Mouse (Mus musculus): ENCODE measurements around the gene Timp4. TPM values are rescaled to one million over a fixed set of nuclear protein-coding genes. Genes with fewer than 3 reads are reported as not detected.

Gene Timp4
- total and polyA plus RNA-seq, 3 experiments, result not detected

- Histone ChIP-seq H3K36me3 (ENCODE audit: control insufficient read depth in 1 of 2, insufficient read depth in 2 of 2, low read length in 2 of 2) (no peaks in the 10 kb centered on the region), H3K27me3 (ENCODE audit: control insufficient read depth in 1 of 2, insufficient read depth in 2 of 2, low read length in 2 of 2) (peaks cover 4% of the 10 kb centered on the region in 2 experiments; a peak in 3 of 4 replicates), H3K4me3 (ENCODE audit: control insufficient read depth in 1 of 2, insufficient read depth in 1 of 2, low read depth in 2 of 2, low read length in 2 of 2) (no peak overlapping the region), H3K27ac (ENCODE audit: control insufficient read depth, low read depth, low read length) (no peak overlapping the region), H3K79me2 (ENCODE audit: control insufficient read depth, insufficient read depth, low read length, poor library complexity) (no peaks in the 10 kb centered on the region), H3K9ac (ENCODE audit: control insufficient read depth, low read depth, low read length, poor library complexity, severe bottlenecking) (no peak overlapping the region), H3K4me1 (ENCODE audit: control insufficient read depth in 1 of 2, insufficient read depth in 2 of 2, low read length in 2 of 2) (no peaks in the 10 kb centered on the region), H3K9me3 (replicated peaks; ENCODE audit: insufficient read depth, low read length) (no peaks in the 10 kb centered on the region)
- TF ChIP-seq USF2 (IDR thresholded peaks at IDR 0.05; ENCODE audit: borderline replicate concordance in 1 of 2, insufficient read depth in 1 of 2, low read depth in 1 of 2, low read length in 2 of 2), result no peak
- TF ChIP-seq POLR2A (IDR thresholded peaks at IDR 0.05; ENCODE audit: control insufficient read depth in 1 of 2, insufficient read depth in 1 of 2, low read depth in 1 of 2, low read length in 2 of 2, poor library complexity in 1 of 2), result no peak
- TF ChIP-seq TAL1 (IDR thresholded peaks at IDR 0.05; ENCODE audit: low read length), result no peak
- TF ChIP-seq MAX (IDR thresholded peaks at IDR 0.05; ENCODE audit: low read length), result no peak
- no peak for TF ChIP-seq POLR2AphosphoS2 (IDR thresholded peaks at IDR 0.05; ENCODE audit: low read length)
- no peak for TF ChIP-seq CHD2 (IDR thresholded peaks at IDR 0.05; ENCODE audit: low read length)
- no peak for TF ChIP-seq SMC3 (IDR thresholded peaks at IDR 0.05; ENCODE audit: low read depth, low read length)
- no peak for TF ChIP-seq MYC (IDR thresholded peaks at IDR 0.05; ENCODE audit: low read depth, low read length)
- no peak for TF ChIP-seq ZMIZ1 (IDR thresholded peaks at IDR 0.05; ENCODE audit: low read depth, low read length)
- TF ChIP-seq TBP (IDR thresholded peaks at IDR 0.05; ENCODE audit: low read depth, low read length), result no peak
- TF ChIP-seq ELF1 (IDR thresholded peaks at IDR 0.05; ENCODE audit: low read depth, low read length), result no peak
- no peak for TF ChIP-seq USF1 (IDR thresholded peaks at IDR 0.05; ENCODE audit: low read depth, low read length)
- TF ChIP-seq KAT2A (conservative IDR thresholded peaks at IDR 0.05; ENCODE audit: low read depth, low read length), result no peak
- TF ChIP-seq ETS1 (IDR thresholded peaks at IDR 0.05; ENCODE audit: low read depth, low read length), result no peak
- TF ChIP-seq ZC3H11A (IDR thresholded peaks at IDR 0.05; ENCODE audit: low read depth, low read length), result no peak
- DNase-seq (ENCODE audit: low read depth, low spot score), result no peak
These were observed 39.7 kb downstream of the Timp4 start for GRCm38 (mm10) chr6:115212132-115212903.

GRCm38 (mm10) chr6:115210820-115211219 lies 41.2 kb downstream of the Timp4 start:
- Histone ChIP-seq H3K27me3 (ENCODE audit: control insufficient read depth in 1 of 2, insufficient read depth in 2 of 2, low read length in 2 of 2) (peaks cover 0 to 4% of the 10 kb centered on the region in 2 experiments; a peak in 3 of 4 replicates), H3K79me2 (ENCODE audit: control insufficient read depth, insufficient read depth, low read length, poor library complexity) (no peaks in the 10 kb centered on the region), H3K9me3 (replicated peaks; ENCODE audit: insufficient read depth, low read length) (no peaks in the 10 kb centered on the region), H3K27ac (ENCODE audit: control insufficient read depth, low read depth, low read length) (no peak overlapping the region), H3K36me3 (ENCODE audit: control insufficient read depth in 1 of 2, insufficient read depth in 2 of 2, low read length in 2 of 2) (no peaks in the 10 kb centered on the region), H3K4me1 (ENCODE audit: control insufficient read depth in 1 of 2, insufficient read depth in 2 of 2, low read length in 2 of 2) (no peaks in the 10 kb centered on the region), H3K9ac (ENCODE audit: control insufficient read depth, low read depth, low read length, poor library complexity, severe bottlenecking) (no peak overlapping the region), H3K4me3 (ENCODE audit: control insufficient read depth in 1 of 2, insufficient read depth in 1 of 2, low read depth in 2 of 2, low read length in 2 of 2) (no peak overlapping the region)
- no peak for TF ChIP-seq CHD1 (IDR thresholded peaks at IDR 0.05; ENCODE audit: low read depth, low read length)
- no peak for TF ChIP-seq POLR2AphosphoS5 (IDR thresholded peaks at IDR 0.05; ENCODE audit: borderline replicate concordance, low read depth, low read length)
- TF ChIP-seq MAZ (IDR thresholded peaks at IDR 0.05; ENCODE audit: low read depth, low read length), result no peak
- no peak for TF ChIP-seq ZC3H11A (IDR thresholded peaks at IDR 0.05; ENCODE audit: low read depth, low read length)
- TF ChIP-seq KAT2A (conservative IDR thresholded peaks at IDR 0.05; ENCODE audit: low read depth, low read length), result no peak
- no peak for TF ChIP-seq ZMIZ1 (IDR thresholded peaks at IDR 0.05; ENCODE audit: low read depth, low read length)
- no peak for TF ChIP-seq RCOR1 (IDR thresholded peaks at IDR 0.05; ENCODE audit: low read depth, low read length)
- no peak for TF ChIP-seq NRF1 (IDR thresholded peaks at IDR 0.05; ENCODE audit: insufficient read depth, low read depth, low read length, poor library complexity, severe bottlenecking)
- no peak for TF ChIP-seq MAX (IDR thresholded peaks at IDR 0.05; ENCODE audit: low read length)
- TF ChIP-seq MAFK (IDR thresholded peaks at IDR 0.05; ENCODE audit: borderline replicate concordance, low read depth, low read length), result no peak
- TF ChIP-seq HCFC1 (IDR thresholded peaks at IDR 0.05; ENCODE audit: low read depth, low read length), result no peak
- no peak for TF ChIP-seq TBP (IDR thresholded peaks at IDR 0.05; ENCODE audit: low read depth, low read length)
- TF ChIP-seq MYB (IDR thresholded peaks at IDR 0.05; ENCODE audit: low read depth, low read length), result no peak
- TF ChIP-seq UBTF (IDR thresholded peaks at IDR 0.05; ENCODE audit: borderline replicate concordance, insufficient read depth, low read depth, low read length), result no peak
- TF ChIP-seq ELF1 (IDR thresholded peaks at IDR 0.05; ENCODE audit: low read depth, low read length), result no peak
- no peak for TF ChIP-seq MXI1 (IDR thresholded peaks at IDR 0.05; ENCODE audit: low read depth, low read length)
- no peak for TF ChIP-seq ZKSCAN1 (IDR thresholded peaks at IDR 0.05; ENCODE audit: low read depth, low read length)
- no peak for TF ChIP-seq EP300 (IDR thresholded peaks at IDR 0.05; ENCODE audit: low read depth in 1 of 2, low read length in 2 of 2)
- no peak for TF ChIP-seq CHD2 (IDR thresholded peaks at IDR 0.05; ENCODE audit: low read length)
- no peak for DNase-seq (ENCODE audit: low read depth, low spot score)

Data from MEL (cell line).